Mouse (Mus musculus) gastrocnemius, postnatal 14 days (tissue): ENCODE results near the gene Gad2. TPM values are rescaled to one million over a fixed set of nuclear protein-coding genes. Genes with fewer than 3 reads are reported as not detected.

Experiments used
- DNase-seq: peaks from one replicate; pipeline ENCODE4 v3.0.0; 2021; ENCODE audit warnings: mixed read lengths
- intact Hi-C: fragments of 180-260 bp; cut with DNase I; formaldehyde crosslinking; loops from one replicate; pipeline ENCODE4 v1.15.1; 2025; ENCODE audit warnings: low total_unique reads
- total RNA-seq, 2 experiments: library from RNA; stranded (reverse); gene quantifications; 2 replicates each; pipeline ENCODE4 v1.2.3; 2021

The Gad2 gene
- total RNA-seq, 2 experiments from 2014 or later, result not detected

- intact Hi-C loops, result no loop called here
Measured at GRCm38 (mm10) chr2:22627819-22628432, 5.9 kb downstream of the Gad2 start.

GRCm38 (mm10) chr2:22634766-22635165 lies 12.8 kb downstream of the Gad2 start:
- DNase-seq, result peak; percentile 9
- intact Hi-C loops, result loop anchor here (5.0 kb wide), 1 partner anchor 88 kb away; no protein-coding TSS in a partner anchor

More at GRCm38 (mm10) chr2:22627819-22628432, 5.9 kb downstream of the Gad2 start:
- DNase-seq, result no peak

GRCm38 (mm10) chr2:22646134-22646533 lies 24.1 kb downstream of the Gad2 start:
- intact Hi-C loops, result no loop called here
- DNase-seq, result no peak

- DNase-seq, result no peak
- intact Hi-C loops, result no loop called here
Measured at GRCm38 (mm10) chr2:22648394-22648793, 26.4 kb downstream of the Gad2 start.

GRCm38 (mm10) chr2:22651826-22652225 lies 29.8 kb downstream of the Gad2 start:
- no peak for DNase-seq
- intact Hi-C loops, result no loop called here

GRCm38 (mm10) chr2:22663731-22664130 lies 41.7 kb downstream of the Gad2 start:
- no peak for DNase-seq
- intact Hi-C loops, result no loop called here

GRCm38 (mm10) chr2:22670415-22670814 lies 48.4 kb downstream of the Gad2 start:
- DNase-seq, result no peak
- intact Hi-C loops, result no loop called here

- DNase-seq, result no peak
- intact Hi-C loops, result no loop called here
Measured at GRCm38 (mm10) chr2:22671348-22671747, 49.3 kb downstream of the Gad2 start.

- no peak for DNase-seq
- intact Hi-C loops, result no loop called here
Measured at GRCm38 (mm10) chr2:22677066-22677465, 55.1 kb downstream of the Gad2 start.

- no peak for DNase-seq
- intact Hi-C loops, result no loop called here
Measured at GRCm38 (mm10) chr2:22679944-22680343, 57.9 kb downstream of the Gad2 start.

- DNase-seq, result no peak
- intact Hi-C loops, result no loop called here
Measured at GRCm38 (mm10) chr2:22689969-22690368, 68.0 kb downstream of the Gad2 start.

- peak; percentile 12 for DNase-seq
- intact Hi-C loops, result no loop called here
Measured at GRCm38 (mm10) chr2:22704780-22705727, 83.0 kb downstream of the Gad2 start.

- DNase-seq, result no peak
- intact Hi-C loops, result no loop called here
Measured at GRCm38 (mm10) chr2:22706233-22706632, 84.2 kb downstream of the Gad2 start.

GRCm38 (mm10) chr2:22721522-22722470 lies 99.8 kb downstream of the Gad2 start:
- DNase-seq, result peak; percentile 27
- intact Hi-C loops, result loop anchor here (2.0 to 5.0 kb wide), 2 partner anchors 89 to 765 kb away; no protein-coding TSS in a partner anchor

- no peak for DNase-seq
- intact Hi-C loops, result loop anchor here (2.0 to 5.0 kb wide), 2 partner anchors 92 to 767 kb away; no protein-coding TSS in a partner anchor
Measured at GRCm38 (mm10) chr2:22723927-22724534, 102.0 kb downstream of the Gad2 start.

- DNase-seq, result no peak
- intact Hi-C loops, result no loop called here
Measured at GRCm38 (mm10) chr2:22727113-22727512, 105.1 kb downstream of the Gad2 start.

- DNase-seq, result no peak
- intact Hi-C loops, result no loop called here
Measured at GRCm38 (mm10) chr2:22736134-22736533, 114.1 kb downstream of the Gad2 start.

- DNase-seq, result no peak
- intact Hi-C loops, result no loop called here
Measured at GRCm38 (mm10) chr2:22739369-22739768, 117.4 kb downstream of the Gad2 start.

- intact Hi-C loops, result no loop called here
- DNase-seq, result no peak
Measured at GRCm38 (mm10) chr2:22740441-22740840, 118.4 kb downstream of the Gad2 start.
